In the genomic region with DNA sequence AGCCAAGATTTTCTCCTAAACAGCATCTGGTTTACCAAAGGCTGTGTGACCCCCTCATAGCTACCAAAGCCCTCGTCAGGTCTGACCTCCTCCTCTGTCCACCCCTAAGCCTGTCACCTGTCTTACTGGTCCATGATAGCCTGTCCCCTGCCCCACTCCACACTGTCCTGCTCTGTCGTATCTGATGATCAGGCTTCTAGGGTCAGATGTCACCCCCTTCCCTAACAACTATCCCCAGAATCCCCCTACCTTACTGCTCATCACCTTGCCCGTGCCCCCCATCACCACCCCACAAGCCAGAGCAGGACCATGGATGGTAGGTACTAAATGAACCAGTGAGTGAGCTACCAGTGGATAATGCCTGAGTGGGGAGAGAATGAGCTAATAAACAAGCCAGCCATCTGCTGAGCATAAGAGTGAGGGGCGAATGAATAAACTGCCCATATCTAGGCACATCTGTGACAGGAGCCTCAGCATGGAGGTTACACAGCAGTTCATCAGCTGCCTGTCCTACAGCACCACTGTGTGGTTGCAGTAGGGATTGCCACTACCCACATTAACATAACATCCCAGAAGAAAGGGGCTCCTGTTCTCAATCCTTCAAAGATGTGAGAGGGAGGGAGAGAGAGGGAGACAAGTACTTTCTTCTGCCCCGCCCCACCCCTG, we compare ENCODE assay signal across 9 mouse cellular contexts. TPM values are rescaled to one million over a fixed set of nuclear protein-coding genes. Genes with fewer than 3 reads are reported as not detected.
DNase-seq lines count a peak whose midpoint lies in the region; ATAC-seq and TF ChIP-seq lines count a peak whose summit lies in the region.
"Had no signal": no experiment of that assay in that cellular context is flagged by ENCODE, and none has a peak within 500 bp of the region (broad histone marks: within the 10 kb centered on the region; RNA-seq: fewer than 3 reads in every experiment).

No protein-coding gene starts in this region.

- ATAC-seq in activated CD4-positive, CD25-positive, alpha-beta regulatory T cell, adult 4 months = peak; percentile 36
- peak; percentile 51 for ATAC-seq in lung, embryonic 16.5 days (ENCODE audit: low read depth)
- no peak for ATAC-seq in erythroid progenitor cell, adult 5-6 weeks (replicated peaks; ENCODE audit: low FRiP score, poor library complexity, severe bottlenecking)

- no peak overlapping the region for H3K9ac ChIP-seq in ES-Bruce4 (ENCODE audit: low read depth, poor library complexity, severe bottlenecking)
- H3K9ac ChIP-seq in lung, embryonic 16.5 days (ENCODE audit: low read length) = no peak overlapping the region

- TF ChIP-seq POLR2A in ES-Bruce4 (IDR thresholded peaks at IDR 0.05; ENCODE audit: insufficient read depth, low read length) = no peak

- H3K4me1 ChIP-seq in ES-Bruce4 (ENCODE audit: control insufficient read depth, insufficient read depth, low read length) = no peaks in the 10 kb centered on the region
- H3K4me1 ChIP-seq in lung, embryonic 16.5 days (replicated peaks; ENCODE audit: control insufficient read depth, insufficient read depth, low read length) = no peaks in the 10 kb centered on the region

- H3K36me3 ChIP-seq in ES-Bruce4 (ENCODE audit: control insufficient read depth, insufficient read depth, low read length, poor library complexity, severe bottlenecking) = no peaks in the 10 kb centered on the region
- no peaks in the 10 kb centered on the region for H3K36me3 ChIP-seq in lung, embryonic 16.5 days (ENCODE audit: control insufficient read depth, insufficient read depth, low read length)
- H3K36me3 ChIP-seq: limb, embryonic 15.5 days had no signal

- peak; percentile 79 for DNase-seq in embryo, embryonic 11 days
- DNase-seq in heart, postnatal 36 days = peak; percentile 50 to 70
- DNase-seq in layer of hippocampus, adult 18-20 months (ENCODE audit: low spot score in 2 of 2) = peak; percentile 67 to 91
- DNase-seq in retina, postnatal 7 days (ENCODE audit: low read depth, low spot score) = peak; percentile 58

- H3K9me3 ChIP-seq in ES-Bruce4 (replicated peaks; ENCODE audit: control insufficient read depth, insufficient read depth, low read length, poor library complexity, severe bottlenecking) = no peaks in the 10 kb centered on the region
- H3K9me3 ChIP-seq in lung, embryonic 16.5 days (ENCODE audit: control insufficient read depth, low read length) = no peaks in the 10 kb centered on the region
- H3K9me3 ChIP-seq: limb, embryonic 15.5 days had no signal

- 25% methylated on average over 5 of the region's 5 CpGs for WGBS in lung, embryonic 16.5 days

- H3K4me3 ChIP-seq in ES-Bruce4 (ENCODE audit: low read depth, low read length) = no peak overlapping the region
- H3K4me3 ChIP-seq in lung, embryonic 16.5 days (ENCODE audit: low read length) = no peak overlapping the region
- H3K4me3 ChIP-seq: limb, embryonic 15.5 days had no signal

- TF ChIP-seq EP300 in ES-Bruce4 (IDR thresholded peaks at IDR 0.05; ENCODE audit: insufficient read depth, low read depth, low read length) = no peak

- no peak overlapping the region for H3K4me2 ChIP-seq in lung, embryonic 16.5 days (ENCODE audit: low read depth, low read length)
- H3K4me2 ChIP-seq: limb, embryonic 15.5 days had no signal

- peak; percentile 90 for TF ChIP-seq CTCF in ES-Bruce4 (IDR thresholded peaks at IDR 0.05; ENCODE audit: low read depth, low read length)

- no peak overlapping the region for H3K27ac ChIP-seq in ES-Bruce4 (ENCODE audit: insufficient read depth, low read length)
- H3K27ac ChIP-seq in lung, embryonic 16.5 days (ENCODE audit: low read length) = no peak overlapping the region
- H3K27ac ChIP-seq: limb, embryonic 15.5 days had no signal

- intact Hi-C loops in heart, postnatal 36 days (cut with DNase I) = loop anchor here (1.0 kb wide), 1 partner anchor 401 kb away; no protein-coding TSS in a partner anchor

- no peaks in the 10 kb centered on the region for H3K27me3 ChIP-seq in ES-Bruce4 (ENCODE audit: control insufficient read depth, insufficient read depth, low read length, poor library complexity, severe bottlenecking)
- no peaks in the 10 kb centered on the region for H3K27me3 ChIP-seq in lung, embryonic 16.5 days (ENCODE audit: control insufficient read depth, insufficient read depth, low read depth, low read length)

RNA-seq across cellular contexts. Expression of a gene that starts 8.5 kb away (rescaled TPM):
- polyA plus RNA-seq in ES-Bruce4 (2011; ENCODE audit: insufficient read depth, insufficient read length, low read depth, missing spikeins) = 25.4 and 34.0 TPM in 2 replicates
- 10 to 100 TPM; 46.6 to 52.0 TPM for polyA plus RNA-seq in activated CD4-positive, CD25-positive, alpha-beta regulatory T cell, adult 4 months (2017; shearing (Covaris generic))
- total RNA-seq in heart, postnatal 36 days (2021) = 10 to 100 TPM; 27.9 TPM
- 10 to 100 TPM; 33.7 to 36.0 TPM for total RNA-seq in layer of hippocampus, adult 18-20 months (2021)
- polyA plus RNA-seq in lung, embryonic 16.5 days (2015; fragmentation: Nextera tagmentation; extraction: Ambion mirVana) = 90.3 and 92.6 TPM in 2 replicates
- total RNA-seq in erythroid progenitor cell, adult 5-6 weeks (2015; ENCODE audit: low replicate concordance) = 1.3 and 14.4 TPM in 2 replicates
- 10.3 and 10.4 TPM in 2 replicates for total RNA-seq in erythroid progenitor cell, adult 5-6 weeks (2017; ENCODE audit: low replicate concordance)

RNA-seq across cellular contexts. Expression of a gene that starts 37.8 kb away (rescaled TPM):
- 15.4 and 15.6 TPM in 2 replicates for polyA plus RNA-seq in ES-Bruce4 (2011; ENCODE audit: insufficient read depth, insufficient read length, low read depth, missing spikeins)
- 10 to 100 TPM in 1 of 2 experiments, 1 to 10 TPM in 1; 6.9 to 12.0 TPM for polyA plus RNA-seq in activated CD4-positive, CD25-positive, alpha-beta regulatory T cell, adult 4 months (2017; shearing (Covaris generic))
- total RNA-seq in heart, postnatal 36 days (2021) = 10 to 100 TPM in 1 of 2 experiments, 1 to 10 TPM in 1; 4.4 to 12.0 TPM
- total RNA-seq in layer of hippocampus, adult 18-20 months (2021) = 100 to 1,000 TPM; 257 to 261 TPM
- 31.7 and 35.6 TPM in 2 replicates for polyA plus RNA-seq in lung, embryonic 16.5 days (2015; fragmentation: Nextera tagmentation; extraction: Ambion mirVana)
- total RNA-seq in erythroid progenitor cell, adult 5-6 weeks (2015; ENCODE audit: low replicate concordance) = 1.3 and 1.4 TPM in 2 replicates
- 3.2 and 5.3 TPM in 2 replicates for total RNA-seq in erythroid progenitor cell, adult 5-6 weeks (2017; ENCODE audit: low replicate concordance)

Comparison
In these comparisons a context has a peak if more than half of its experiments do, and no peak if none do; other contexts are left out.
1. RNA of a gene that starts 37.8 kb away (total RNA-seq): 257 to 261 TPM in layer of hippocampus, adult 18-20 months; 4.4 to 12.0 TPM in heart, postnatal 36 days and 1.3 to 5.3 TPM in erythroid progenitor cell, adult 5-6 weeks; every median in the first group is over 10 times any median in the second.
2. Peak in every context shown above with its lines, with median percentiles within 50 percentile points of each other: DNase-seq.